Mouse (Mus musculus): ENCODE measurements around the gene Prune2.

DNA sequence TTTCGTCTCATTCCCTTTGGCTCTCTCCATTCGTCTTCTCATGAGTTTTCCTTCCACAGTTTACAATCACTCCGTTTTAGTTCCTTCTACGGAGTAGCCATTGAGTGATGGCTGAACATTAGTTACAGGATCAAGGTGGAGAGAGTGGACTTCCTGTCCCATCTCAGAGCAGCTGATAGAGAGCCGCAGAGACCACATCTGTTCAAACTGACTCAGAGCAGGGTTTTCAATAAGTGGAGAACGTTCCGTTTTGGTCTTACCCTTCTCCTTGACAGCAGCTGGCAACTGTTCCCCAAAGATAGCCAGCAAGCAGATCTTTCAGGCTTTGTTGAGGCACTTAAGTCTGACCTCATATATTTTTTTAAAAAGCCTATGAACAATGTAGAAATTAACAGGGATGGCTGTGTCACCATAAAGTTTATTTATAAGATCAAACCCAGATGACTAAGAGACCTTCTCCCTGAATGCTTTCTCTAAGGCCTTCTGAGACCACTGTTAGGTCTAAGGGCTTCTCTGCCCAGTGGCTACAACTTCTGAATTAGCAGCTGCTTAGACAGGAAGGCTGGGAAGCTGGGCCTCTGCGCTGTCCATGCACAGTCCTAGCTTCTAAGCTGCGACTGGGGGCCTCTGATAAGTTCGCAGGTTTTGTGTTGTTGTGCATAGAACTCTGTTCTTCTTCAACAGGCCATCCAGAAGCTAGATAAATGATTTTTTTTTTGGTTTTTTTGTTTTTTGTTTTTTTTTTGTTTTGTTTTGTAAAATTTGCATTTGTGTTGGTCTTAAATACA is 58.6 kb downstream of the Prune2 start:
- TF ChIP-seq CTCF (conservative IDR thresholded peaks at IDR 0.05; ENCODE audit: low read length) (no peak), POU5F1 (IDR thresholded peaks at IDR 0.05; ENCODE audit: borderline replicate concordance, low read length) (no peak)
